Mouse (Mus musculus): ENCODE measurements around the gene Postn.

Postn gene

DNA sequence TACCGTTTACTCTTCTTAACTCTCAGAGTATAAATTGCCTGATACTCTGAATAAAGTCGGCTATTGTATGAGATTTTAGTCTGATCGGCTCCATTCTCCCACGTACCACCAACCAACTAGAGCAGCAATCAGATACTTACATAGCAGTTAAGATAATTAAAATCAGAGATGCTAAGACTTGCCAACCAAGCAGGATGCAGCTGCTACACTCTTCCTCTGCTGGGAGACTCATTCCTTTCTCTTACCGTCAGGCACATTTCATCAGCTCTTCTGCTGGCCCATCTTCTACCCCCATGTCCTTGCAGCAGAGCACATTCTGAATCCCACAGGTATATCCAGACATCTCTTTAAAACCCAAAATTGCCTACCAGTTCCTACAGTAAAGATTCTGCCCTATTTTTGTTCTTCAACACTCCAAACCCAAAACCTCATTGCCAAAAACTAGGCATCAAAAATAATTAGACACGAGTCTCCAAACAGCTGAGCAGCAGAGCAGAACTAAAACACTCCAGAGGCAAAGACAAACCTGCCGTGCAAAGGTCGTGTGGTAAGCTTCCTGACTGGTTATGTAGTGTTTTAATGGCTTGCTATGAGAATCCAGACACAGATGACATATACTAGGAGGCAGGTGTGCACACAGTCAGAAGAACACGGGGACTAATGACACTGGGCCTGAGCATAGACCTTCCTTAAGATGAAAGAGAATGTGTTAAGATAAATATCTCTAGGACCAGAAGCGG is 59.5 kb downstream of the Postn start:
- DNase-seq (ENCODE audit: low read depth), result no peak

DNA sequence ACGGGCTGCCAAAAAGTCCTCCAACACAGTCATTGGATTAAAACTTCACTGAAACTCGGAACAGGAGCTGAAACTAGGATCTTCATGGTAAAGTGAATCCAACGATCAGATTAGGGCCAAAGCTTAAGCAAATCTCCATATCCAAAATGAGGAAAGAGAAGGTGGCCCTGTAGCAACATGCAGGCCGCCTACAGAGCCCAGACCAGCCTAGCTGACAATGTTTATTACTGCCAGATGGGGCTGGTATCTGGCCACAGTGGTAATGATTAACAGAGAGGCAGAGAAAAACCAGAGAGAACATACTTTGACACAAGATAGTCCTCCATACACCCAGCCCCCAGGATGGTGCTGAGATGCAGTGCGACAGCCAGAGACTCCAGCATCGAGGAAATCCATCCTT is 60.1 kb downstream of the Postn start:
- DNase-seq (ENCODE audit: low read depth), result no peak

DNA sequence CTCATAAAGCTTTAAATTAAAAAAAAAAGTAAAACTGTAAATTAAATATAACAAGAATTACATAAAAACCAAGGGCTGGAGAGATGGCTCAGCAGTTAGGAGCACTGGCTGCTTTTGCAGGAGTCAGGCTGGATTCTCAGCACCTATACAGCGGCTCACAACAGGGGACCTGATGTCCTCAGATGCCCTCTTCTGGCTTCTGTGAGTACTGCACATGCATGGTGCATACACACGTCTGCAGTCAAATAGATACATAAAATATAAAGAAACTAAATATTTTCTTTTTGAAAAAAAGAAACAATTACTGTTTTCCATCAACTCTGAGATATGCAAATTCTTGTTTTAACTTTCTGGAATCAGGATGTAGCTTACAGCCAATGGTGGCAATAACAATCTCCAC is 60.8 kb downstream of the Postn start:
- no peak for DNase-seq (ENCODE audit: low read depth)

DNA sequence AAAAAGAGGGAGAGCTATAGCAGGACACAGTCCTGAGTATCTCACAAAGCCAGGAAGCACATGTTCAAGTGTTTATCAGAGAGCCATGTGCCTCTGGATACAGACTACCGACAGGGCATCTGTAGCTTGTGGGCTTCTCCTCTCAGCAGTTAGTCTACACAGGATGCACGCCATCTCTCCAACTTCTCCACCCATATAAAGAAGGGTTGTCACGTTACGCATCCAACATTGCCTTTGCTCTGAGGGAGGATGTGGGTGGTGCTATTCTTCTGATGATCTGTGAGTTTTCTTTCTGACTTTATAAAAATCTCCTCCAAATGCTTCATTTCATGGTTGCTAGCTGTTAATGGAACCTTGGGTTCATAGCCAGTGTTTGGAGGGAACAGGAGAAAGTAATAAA is 63.2 kb downstream of the Postn start:
- no peak for DNase-seq (ENCODE audit: low read depth)

- no peak for DNase-seq (ENCODE audit: low read depth)
Observed at GRCm38 (mm10) chr3:54431663-54432062, 70.8 kb downstream of the Postn start.

DNA sequence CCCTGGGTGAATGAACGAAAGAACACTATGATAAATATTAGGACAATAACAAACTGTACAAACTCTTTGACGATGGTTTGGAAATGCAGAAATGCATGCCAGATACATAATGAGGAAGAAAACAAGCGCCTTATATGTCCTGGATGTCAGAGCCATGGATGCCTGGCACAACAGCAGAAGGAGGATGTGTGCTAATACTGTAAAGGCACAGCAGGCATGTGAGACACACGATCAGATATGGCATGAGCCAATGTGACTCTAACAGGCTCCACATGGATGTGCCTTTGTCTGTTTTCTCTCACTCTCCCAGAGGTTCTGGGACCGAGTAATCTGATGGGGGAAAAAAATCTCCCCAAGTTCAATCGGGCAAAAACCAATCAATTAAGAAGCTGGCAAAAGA is 71.3 kb downstream of the Postn start:
- DNase-seq (ENCODE audit: low read depth), result no peak

DNA sequence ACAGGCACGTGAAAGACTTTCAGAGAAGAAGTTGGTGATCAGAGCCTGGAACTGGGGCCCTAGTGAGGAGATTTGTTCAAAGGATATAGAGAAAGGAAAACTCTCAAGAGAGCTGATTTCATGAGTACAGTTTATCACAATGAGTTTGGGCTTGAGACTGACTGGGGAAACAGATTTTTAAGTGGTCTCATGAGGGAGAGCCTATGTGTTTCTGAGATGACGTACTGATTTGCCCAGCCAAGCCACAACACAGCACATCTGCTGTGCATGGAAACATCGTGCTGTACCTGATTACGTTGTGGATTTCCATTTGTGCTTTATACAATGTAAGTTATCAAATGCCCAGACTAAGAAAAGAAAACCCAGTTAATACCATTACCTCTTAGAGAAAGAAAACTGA is 71.7 kb downstream of the Postn start:
- DNase-seq (ENCODE audit: low read depth), result no peak

DNA sequence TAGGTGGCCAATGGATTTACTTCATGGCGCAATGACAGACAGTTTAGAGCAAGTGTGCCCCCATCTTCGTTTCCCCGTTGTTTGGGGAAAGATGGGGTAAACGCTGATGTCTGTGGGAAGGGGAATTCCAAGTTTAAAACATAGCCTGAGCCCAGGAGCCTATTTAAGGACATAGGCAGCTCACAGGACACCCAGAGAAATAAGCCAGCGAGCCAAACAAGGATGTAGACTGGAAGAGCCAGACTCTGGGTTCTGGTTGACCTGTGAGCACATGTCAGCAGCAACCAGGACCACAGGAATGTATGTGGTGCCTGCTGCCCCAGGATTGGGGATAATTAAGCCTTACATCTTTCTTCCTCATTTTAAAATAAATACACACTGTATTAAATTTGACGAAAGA is 73.7 kb downstream of the Postn start:
- no peak for DNase-seq (ENCODE audit: low read depth)

GRCm38 (mm10) chr3:54436373-54436964 is 75.6 kb downstream of the Postn start:
- DNase-seq (ENCODE audit: low read depth), result no peak
